9 mouse cellular contexts compared by ENCODE assay signal in the genomic region with DNA sequence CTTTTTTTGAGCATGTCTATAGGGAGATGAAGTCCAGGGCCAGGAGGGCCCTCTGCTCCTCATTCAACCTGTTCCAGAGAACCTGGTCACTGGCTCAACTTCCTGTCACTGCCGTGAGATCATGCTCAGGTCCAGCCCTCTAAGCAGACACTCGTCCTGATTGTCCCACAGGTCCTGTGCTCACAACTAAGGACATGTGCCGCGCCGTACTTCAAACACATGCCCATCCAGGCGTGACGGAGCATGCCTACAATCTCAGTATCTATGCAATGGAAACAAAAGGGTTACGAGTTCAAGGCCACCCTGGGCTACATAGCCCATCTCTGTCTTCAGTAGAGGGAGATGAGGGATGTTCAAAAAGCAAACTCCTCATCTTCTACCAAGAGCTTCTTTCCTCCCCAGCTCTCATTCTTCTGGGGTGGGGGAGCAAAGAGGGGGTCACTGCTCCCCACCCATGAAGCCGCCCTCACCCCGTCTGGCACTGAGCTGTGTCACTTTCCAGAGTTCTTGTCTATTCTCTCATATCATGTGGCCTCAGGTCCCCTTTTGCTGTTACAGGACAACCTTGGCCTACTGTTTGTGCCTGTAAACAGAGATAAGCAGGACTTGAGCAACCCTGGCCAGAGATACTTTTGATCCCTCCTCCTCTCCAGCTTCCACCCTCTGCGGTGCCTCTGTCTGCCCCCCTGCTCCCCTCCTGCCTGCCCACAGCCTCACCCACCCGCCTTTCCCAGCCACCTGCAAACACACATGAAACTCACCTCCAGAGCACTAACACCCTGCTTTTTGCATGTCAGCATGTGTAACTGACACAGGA.
A peak's percentile ranks its signal among the peaks of the same experiment; 100 is the strongest.
DNase-seq lines count a peak whose midpoint lies in the region; ATAC-seq lines count a peak whose summit lies in the region.
"Had no signal": no experiment of that assay in that cellular context is flagged by ENCODE, and none has a peak within 500 bp of the region (broad histone marks: within the 10 kb centered on the region; RNA-seq: fewer than 3 reads in every experiment).

No protein-coding gene starts in this region.

- no peaks in the 10 kb centered on the region for H3K36me3 ChIP-seq in intestine, embryonic 15.5 days
- no peaks in the 10 kb centered on the region for H3K36me3 ChIP-seq in stomach, embryonic 14.5 days (ENCODE audit: control insufficient read depth, insufficient read depth, low read length)
- H3K36me3 ChIP-seq in midbrain, embryonic 16.5 days (ENCODE audit: control insufficient read depth, insufficient read depth, low read length), result no peaks in the 10 kb centered on the region

- peak; percentile 56 for DNase-seq in adrenal gland, postnatal 10 days
- DNase-seq in frontal cortex, postnatal 36 days (ENCODE audit: low spot score in 2 of 2), result no peak
- no peak for DNase-seq in gastrocnemius, postnatal 10 days
- no peak for DNase-seq in cerebellum, adult 9-11 months
- DNase-seq: lung, adult 18-20 months had no signal

- no peaks in the 10 kb centered on the region for H3K27me3 ChIP-seq in intestine, embryonic 15.5 days (replicated peaks)
- no peaks in the 10 kb centered on the region for H3K27me3 ChIP-seq in stomach, embryonic 14.5 days (ENCODE audit: control insufficient read depth, insufficient read depth, low read length)
- H3K27me3 ChIP-seq in midbrain, embryonic 16.5 days (ENCODE audit: control insufficient read depth, insufficient read depth, low read depth, low read length), result no peaks in the 10 kb centered on the region

- no peak overlapping the region for H3K4me3 ChIP-seq in intestine, embryonic 15.5 days (replicated peaks)
- H3K4me3 ChIP-seq in stomach, embryonic 14.5 days (ENCODE audit: low read depth, low read length), result no peak overlapping the region
- no peak overlapping the region for H3K4me3 ChIP-seq in midbrain, embryonic 16.5 days (ENCODE audit: low read depth, low read length)

- peak; percentile 93 for ATAC-seq in erythroblast, adult 5-6 weeks (replicated peaks; ENCODE audit: low FRiP score, poor library complexity, severe bottlenecking)
- peak; percentile 79 for ATAC-seq in intestine, embryonic 15.5 days
- peak; percentile 80; the same call in 1 of the 2 replicates for ATAC-seq in stomach, embryonic 14.5 days (ENCODE audit: insufficient number of reproducible peaks, insufficient read depth, low FRiP score, low read depth)
- no peak for ATAC-seq in midbrain, embryonic 16.5 days

- no peaks in the 10 kb centered on the region for H3K9me3 ChIP-seq in intestine, embryonic 15.5 days
- no peaks in the 10 kb centered on the region for H3K9me3 ChIP-seq in stomach, embryonic 14.5 days (ENCODE audit: control insufficient read depth, low read depth, low read length)
- H3K9me3 ChIP-seq in midbrain, embryonic 16.5 days (replicated peaks; ENCODE audit: control insufficient read depth, low read length, poor library complexity, severe bottlenecking), result no peaks in the 10 kb centered on the region

- no peak overlapping the region for H3K4me2 ChIP-seq in intestine, embryonic 15.5 days (replicated peaks)
- no peak overlapping the region for H3K4me2 ChIP-seq in stomach, embryonic 14.5 days (replicated peaks; ENCODE audit: low read depth, low read length)
- no peak overlapping the region for H3K4me2 ChIP-seq in midbrain, embryonic 16.5 days (ENCODE audit: low read length)

- no peak overlapping the region for H3K9ac ChIP-seq in intestine, embryonic 15.5 days
- H3K9ac ChIP-seq in stomach, embryonic 14.5 days (replicated peaks; ENCODE audit: low read depth, low read length), result no peak overlapping the region
- H3K9ac ChIP-seq in midbrain, embryonic 16.5 days (ENCODE audit: low read depth, low read length), result no peak overlapping the region

- no peak overlapping the region for H3K27ac ChIP-seq in intestine, embryonic 15.5 days
- no peak overlapping the region for H3K27ac ChIP-seq in stomach, embryonic 14.5 days (ENCODE audit: low read length)
- H3K27ac ChIP-seq in midbrain, embryonic 16.5 days (ENCODE audit: low read length), result no peak overlapping the region

- no peaks in the 10 kb centered on the region for H3K4me1 ChIP-seq in intestine, embryonic 15.5 days (replicated peaks)
- no peaks in the 10 kb centered on the region for H3K4me1 ChIP-seq in stomach, embryonic 14.5 days (ENCODE audit: control insufficient read depth, insufficient read depth, low read length)
- no peaks in the 10 kb centered on the region for H3K4me1 ChIP-seq in midbrain, embryonic 16.5 days (ENCODE audit: control insufficient read depth, insufficient read depth, low read length)

- WGBS in intestine, embryonic 15.5 days, result 78% methylated on average over 12 of the region's 12 CpGs
- 81% methylated on average over 11 of the region's 12 CpGs for WGBS in stomach, embryonic 14.5 days
- WGBS in midbrain, embryonic 16.5 days, result 81% methylated on average over 12 of the region's 12 CpGs
